Mouse (Mus musculus): ENCODE data around the gene Dexi.

Dexi gene

DNA sequence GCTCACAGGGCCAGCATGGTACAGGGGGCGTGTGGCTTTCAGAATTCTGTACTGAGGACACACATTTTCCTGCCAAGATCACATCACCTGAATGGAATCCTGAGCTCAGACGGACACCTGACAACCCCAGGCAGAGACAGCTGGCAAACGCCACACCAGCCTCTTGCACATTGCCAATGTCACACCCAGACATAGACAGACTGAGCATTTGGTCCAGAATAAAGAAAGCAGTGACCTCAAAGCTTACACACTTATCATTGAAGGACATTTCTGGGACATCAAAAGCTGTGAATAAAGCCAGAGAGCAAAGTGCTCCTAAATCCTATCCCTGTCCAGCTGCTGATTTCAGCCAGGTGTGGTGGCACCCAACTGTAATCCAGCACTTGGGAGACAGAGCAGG is 5.9 kb downstream of the Dexi start:
- no peak for DNase-seq

DNA sequence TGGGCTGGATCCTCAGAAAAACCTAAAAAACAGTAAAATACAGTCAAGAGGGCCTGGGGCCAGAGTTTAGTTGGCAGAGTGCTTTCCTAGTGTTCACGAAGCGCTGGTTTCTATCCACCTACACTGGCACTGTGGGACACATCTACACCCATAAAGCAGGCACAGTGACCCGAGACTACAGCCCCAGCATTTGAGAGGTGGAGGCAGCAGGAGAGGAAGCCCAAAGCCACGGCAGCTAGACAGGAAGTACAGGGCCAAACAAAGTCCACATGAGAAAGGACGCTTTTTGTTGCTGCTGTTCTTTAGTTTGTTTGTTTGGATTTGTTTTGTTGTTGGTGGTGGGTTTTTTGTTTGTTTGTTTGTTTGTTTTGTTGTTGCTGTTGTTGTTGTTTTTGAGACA is 6.5 kb downstream of the Dexi start:
- no peak for DNase-seq

DNA sequence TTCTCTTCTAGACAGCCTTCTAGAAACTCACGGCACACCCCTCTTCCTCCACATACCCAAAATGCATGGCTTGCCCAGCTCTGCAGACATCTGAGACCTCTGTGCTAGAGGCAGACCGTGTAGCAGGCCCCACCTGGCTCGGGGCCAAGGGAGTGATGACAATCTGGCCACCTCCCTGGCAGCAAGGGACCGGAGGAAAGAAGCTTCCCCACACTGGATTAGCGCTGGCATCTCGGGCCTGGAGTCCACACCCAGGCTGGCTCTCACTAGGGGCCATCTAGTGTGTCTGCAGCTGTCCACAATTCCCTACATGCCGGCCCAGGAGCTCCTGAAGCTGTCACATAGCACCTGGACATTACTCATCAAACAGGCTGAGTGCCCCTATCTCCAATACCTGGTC is 8.3 kb downstream of the Dexi start:
- DNase-seq = no peak

DNA sequence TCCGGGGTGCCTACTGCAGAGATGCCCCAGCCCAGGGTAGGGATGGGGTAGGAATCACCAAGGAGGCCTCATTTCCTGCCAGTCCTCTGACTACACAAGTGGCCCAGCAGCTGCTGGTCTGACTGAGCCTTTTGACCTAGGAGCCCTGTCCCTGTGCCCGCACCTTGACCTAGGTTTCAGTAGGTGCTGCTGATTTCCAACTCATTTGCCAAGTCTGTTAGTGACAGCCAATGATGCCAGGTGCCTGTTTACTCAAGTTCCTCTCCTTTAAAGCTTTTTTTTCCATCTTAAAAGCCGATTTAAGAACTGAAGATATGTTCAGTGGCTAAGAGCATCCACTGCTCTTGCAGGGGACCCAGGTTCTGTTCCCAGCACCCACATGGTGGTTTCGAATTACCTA is 9.1 kb downstream of the Dexi start:
- DNase-seq = no peak

DNA sequence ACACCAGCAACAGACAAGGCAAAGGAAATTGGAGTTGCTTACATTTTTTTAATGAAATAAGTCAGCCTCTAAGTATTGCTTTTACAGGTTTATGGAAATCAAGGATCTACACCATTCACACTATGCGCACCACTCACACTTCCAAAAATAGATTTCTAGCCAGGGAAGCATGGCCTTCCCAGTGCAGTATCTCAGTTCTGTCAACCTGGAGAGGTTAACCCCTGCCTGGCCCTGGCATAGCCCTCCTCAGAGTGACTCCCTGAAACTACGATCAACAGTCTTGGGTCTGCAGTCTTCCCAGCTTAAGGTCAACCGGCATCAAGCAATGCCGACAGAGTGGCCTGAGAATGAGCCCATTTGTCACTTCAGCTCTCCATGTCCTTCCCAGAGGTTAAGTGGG is 12.7 kb downstream of the Dexi start:
- no peak for DNase-seq

DNA sequence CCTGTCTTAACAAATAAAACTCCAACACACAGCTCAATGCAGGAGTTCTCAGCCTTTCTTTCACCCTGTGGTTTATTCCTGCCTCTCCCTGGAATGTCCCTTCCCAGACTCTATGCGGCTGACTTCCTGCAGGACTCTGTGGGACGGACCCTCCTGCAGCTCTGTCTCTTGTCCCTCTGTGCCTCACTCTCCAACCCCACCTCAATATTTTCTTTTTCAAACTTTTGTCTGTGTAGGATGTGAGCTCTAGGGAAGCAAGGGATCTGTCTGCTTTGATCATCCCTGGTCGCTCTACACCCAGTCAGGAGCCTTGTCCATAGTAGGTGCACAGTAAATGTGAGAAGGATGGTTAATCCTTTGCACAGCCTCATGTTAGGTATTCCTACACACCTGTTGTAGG is 14.5 kb downstream of the Dexi start:
- no peak for DNase-seq

DNA sequence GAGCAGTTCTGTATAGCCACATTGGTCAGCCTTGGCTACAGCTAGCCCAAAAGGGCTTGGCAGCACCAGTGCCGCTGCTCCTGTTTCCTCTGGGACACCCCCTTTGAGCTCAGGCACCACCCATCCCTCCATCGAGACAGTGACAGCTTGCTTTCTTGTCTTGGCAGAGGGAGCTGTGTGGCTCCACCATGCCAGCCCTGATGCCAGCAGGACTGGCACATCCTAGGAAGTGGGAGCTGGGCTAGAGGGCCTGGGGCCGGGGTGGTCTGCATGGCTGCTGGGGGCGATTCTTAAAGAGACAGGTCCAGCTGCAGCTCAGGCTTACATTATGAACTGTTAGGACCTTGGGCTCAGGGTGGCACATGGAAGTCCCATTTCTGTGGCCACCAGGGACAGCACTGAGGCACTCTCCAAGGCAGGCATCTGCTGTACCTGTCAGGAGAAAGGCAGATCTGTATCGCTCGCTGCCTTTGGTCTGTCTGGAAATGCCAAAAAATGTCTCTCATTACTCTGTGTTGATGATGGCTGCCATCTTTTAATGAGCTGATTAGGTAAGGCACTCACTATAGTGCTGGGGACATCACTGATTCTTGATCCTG is 15.7 kb downstream of the Dexi start:
- DNase-seq = no peak

DNA sequence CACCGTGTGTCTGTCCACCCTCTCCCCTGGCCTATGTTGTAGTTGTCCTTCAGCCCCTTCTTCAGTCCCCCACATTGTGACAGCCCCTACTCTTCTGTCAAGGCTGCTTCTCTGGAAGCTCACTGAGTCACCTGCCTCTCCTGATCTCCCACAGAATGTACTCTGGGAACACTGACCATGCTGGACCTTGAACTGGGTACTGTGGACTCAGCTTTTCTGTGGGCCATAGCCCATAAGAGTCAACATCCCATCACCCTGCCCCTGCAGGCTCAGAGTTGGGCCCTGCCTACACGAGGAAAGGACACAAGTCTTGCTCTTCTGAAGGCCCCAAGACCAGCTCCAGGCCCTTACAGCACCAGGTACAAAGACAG is 17.3 kb downstream of the Dexi start:
- DNase-seq = no peak

DNA sequence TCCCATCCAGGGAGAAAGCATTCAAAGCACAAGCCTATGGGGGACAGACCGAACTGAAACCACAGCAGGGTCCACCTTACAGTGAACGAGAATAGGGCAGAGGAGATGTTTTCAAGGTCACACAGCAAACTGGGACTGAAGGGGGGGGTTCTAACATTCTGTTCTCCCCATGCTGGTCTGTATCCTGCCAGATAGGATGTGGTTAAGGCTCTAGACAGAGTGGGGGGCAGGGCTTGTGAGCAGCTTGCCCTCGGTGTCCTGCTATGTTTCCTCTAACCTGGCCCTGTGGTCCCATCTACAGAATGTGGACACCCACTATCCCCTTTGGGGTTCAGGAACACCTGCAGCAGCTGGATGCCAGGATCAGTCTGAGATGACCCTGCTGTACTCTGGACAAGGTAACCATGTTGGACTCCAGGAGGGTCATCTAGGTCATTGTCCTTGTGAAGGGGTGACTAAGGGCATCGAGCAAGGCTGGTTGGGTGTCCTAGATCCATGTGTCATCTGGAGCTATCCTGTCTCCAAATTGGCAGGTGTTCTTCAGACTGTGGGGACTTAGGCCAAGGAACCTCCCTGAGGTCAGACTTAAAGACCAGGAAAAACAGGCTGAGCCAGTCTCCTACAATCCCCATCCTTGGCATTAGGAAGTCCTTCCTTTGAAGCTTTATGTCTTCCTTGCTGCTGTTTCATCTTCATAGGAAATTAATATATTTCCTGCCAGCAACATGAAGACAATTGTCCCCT is 17.8 kb downstream of the Dexi start:
- DNase-seq = peak; percentile 57

DNA sequence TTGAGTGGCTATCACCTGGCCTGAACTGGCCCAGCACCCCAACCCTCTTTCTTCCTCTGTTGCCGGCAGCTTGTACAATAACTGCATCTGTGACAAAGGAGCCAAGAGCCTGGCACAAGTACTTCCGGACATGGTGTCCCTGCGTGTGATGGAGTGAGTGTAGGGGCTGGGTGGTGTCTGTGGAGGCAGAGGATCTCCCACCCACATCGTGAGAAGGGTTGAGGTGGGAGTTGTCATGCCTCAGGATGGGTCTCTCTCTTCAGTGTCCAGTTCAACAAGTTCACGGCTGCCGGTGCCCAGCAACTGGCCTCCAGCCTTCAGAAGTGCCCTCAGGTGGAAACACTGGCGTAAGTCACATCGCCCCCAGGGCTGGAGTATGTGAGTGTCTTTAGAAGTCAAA is 19.2 kb downstream of the Dexi start:
- no peak for DNase-seq

DNA sequence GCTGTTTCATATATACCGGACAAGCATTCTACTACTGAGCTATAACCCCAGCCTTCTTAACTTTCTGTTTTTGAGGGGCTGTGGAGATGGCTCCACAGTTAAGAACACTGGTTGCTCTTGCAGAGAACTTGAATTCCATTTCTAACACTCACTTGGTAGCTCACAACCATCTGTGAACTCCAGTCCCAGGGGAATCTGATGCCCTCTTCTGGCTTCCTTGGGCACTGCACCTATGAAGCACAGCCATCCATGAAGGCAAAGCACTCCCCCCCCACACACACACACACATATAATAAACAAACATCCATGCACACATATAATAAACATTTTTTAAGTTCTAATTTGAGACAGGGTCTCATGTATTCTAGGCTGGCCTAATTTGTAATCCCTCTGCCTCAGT is 20.0 kb downstream of the Dexi start:
- DNase-seq = peak; percentile 85

DNA sequence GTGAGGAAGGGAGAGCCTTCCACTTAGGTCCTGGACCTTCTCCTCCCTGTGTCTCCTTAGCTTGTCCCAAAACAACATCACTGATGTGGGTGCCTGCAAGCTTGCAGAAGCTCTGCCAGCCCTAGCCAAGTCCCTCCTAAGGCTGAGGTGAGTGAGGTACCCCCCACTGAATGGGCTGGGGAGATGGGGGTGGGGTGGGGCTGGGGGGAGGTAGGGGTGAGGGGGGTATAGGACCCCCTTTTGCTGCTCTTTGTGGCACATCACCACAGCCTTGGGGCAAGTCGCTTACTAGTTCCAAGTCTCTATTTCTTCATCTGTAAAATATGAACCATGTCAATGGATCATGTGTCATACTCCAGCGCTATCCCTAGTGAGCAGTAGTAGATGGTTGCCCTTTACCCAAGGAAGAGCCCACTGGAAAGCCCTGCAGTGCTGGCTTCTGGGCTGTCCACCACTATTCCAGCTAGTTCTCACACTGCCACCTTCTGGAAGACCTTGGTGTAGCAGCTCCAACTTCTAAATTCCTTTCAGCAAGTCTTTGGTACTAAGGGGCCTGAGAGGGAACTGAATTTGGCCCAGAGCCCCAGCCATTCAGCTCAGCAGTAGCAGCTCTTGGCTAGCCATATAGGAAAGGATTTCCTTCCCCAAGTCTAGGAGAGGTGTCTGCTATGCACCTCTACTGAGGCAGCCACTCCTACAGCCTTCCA is 21.8 kb downstream of the Dexi start:
- DNase-seq = peak; percentile 68

DNA sequence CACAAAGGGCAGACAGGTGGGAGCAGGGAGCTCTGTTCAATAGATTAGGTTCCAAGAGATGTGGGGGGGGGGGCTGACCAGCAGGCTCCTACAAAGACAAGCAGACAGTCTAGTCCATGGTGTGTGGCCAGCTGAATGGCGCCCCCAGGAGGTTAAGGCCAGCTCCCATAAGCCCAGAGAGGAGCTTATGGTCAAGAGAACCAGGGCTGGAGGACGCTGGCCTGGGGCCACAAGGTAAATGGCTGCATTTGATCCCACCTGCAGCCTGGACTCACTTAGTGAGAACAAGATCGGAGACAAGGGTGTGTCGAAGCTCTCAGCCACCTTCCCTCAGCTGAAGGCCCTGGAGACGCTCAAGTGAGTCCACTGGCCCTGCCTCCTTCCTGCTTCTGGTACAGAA is 24.8 kb downstream of the Dexi start:
- DNase-seq = no peak

DNA sequence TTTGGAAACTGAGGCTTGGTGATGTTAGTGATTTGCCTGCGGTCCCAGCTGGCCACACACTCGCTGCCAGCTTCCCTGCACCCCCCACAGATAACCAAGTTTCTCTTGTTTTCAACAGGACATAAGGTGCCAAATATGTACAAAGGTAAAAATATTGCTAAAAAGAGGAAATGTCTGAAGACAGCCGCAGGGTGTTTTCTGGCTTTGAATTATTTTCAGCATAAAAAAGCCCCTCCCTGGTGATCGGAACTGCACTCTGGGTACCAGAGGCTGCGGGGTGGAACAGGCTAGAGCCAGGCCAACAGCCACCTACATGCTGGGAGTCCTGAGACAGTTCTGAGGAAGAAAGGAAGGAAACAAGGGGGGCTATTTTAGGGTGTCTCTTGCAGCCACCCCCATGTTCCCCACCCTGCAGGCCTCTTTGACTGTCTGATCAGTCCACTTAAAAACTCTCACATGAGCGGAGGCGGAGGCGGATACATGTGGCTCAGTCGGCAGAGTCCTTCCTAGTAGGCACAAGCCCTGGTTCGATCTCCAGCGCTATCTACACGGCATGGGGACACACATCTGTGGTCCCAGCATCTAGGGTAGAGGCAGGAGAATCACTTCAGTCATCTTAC is 26.8 kb downstream of the Dexi start:
- DNase-seq = no peak

DNA sequence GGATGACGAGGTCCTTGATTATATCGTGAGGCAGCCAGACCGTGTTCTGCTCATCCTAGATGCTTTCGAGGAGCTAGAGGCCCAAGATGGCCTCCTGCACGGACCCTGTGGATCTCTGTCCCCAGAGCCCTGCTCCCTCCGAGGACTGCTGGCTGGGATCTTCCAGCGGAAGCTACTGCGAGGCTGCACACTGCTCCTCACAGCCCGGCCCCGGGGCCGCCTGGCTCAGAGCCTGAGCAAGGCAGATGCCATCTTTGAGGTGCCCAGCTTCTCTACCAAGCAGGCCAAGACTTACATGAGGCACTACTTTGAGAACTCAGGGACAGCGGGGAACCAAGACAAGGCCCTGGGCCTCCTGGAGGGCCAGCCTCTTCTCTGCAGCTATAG is 31.7 kb downstream of the Dexi start:
- DNase-seq = no peak

DNA sequence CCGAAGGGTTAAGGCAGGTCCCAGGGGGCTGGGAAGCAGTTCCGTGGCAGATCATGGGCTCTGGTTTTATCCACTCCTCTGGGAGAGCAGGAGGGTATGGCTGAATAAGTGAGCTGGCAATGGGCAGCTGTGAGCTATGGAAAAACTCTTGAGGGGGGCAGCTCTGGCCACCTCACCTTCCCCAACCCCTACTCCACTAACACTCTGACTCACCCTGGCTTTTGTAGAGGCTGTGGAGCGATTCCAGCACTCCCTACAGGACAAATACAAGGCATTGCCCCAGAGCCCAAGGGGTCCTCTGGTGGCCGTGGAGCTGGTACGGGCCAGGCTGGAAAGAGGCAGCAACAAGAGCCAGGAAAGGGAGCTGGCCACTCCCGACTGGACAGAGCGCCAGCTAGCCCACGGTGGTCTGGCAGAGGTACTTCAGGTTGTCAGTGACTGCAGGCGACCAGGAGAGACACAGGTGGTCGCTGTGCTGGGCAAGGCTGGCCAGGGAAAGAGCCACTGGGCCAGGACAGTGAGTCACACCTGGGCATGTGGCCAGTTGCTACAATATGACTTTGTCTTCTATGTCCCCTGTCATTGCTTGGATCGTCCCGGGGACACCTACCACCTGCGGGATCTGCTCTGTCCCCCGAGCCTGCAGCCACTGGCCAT is 32.2 kb downstream of the Dexi start:
- DNase-seq = no peak

DNA sequence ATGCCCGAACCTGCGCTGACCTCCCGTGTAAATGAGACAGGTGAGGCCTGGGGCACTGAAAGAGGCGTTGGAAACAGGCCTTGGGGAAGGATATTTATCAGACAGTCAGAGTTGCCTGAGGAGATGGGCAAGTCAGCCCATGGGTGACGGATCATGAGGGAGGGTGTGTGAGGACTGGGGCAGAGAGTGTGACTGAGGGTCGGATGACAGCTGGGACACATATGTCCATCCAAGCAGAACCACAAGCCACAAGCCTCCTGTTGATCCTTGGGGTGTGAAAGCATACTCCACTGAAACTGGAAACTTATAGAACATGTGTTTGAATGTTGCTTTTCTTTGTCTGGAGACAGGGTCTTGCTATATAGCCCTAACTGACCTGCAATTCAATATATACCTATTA is 34.2 kb downstream of the Dexi start:
- DNase-seq = no peak

DNA sequence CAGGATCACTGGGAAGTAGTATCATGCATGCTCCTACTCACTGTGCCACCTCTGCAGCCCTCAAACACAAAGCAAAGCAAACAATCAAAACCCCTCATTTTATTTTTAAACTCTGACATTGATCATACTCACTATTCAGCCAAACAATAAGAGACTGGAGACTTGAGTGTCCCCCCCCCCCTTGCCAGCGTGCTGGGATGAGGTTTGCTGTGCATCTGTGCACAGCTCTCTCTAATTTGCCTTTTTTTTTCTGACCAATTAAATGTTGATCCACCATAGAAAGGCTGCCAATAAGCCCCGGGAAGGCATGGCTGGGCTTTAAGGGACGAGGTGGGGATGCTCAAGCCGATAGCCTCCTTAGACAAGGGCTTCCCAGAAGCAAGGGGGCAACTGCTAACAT is 35.4 kb downstream of the Dexi start:
- DNase-seq = no peak

DNA sequence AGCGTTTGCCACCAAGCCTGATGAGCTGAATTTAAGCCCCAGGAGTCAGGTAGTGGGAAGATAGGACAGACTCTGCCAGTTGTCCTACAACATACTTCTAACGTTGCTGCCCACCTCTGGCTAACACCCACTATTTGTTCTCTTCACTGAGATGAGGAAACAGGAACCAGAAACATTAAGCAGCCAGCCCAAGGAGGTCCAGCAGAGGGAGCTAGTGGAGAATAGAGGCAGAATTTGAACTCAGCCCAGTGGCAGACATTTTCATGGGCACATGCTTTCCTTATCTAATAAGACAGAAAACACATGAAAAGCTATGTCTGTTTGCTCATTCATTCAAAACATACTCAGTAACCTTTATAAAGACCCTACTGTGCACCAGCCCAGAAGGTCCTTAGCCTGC is 39.8 kb downstream of the Dexi start:
- DNase-seq = no peak

DNA sequence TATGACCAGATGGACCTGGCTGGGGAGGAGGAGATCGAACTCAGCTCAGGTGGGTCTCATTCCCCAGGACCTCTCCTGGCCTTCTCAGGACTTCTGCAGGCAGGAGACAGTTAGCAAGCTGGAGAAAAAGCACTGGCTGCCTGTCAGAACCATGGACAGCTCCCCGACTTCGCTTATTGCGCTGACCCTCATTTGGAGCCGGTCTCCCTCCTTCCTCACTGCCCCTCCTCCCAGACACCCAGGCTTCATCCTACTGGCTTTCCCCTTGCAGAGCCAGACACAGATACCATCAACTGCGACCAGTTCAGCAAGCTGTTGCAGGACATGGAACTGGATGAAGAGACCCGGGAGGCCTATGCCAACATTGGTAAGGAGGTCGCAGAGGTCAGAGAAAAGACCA is 41.0 kb downstream of the Dexi start:
- DNase-seq = peak; percentile 38

DNA sequence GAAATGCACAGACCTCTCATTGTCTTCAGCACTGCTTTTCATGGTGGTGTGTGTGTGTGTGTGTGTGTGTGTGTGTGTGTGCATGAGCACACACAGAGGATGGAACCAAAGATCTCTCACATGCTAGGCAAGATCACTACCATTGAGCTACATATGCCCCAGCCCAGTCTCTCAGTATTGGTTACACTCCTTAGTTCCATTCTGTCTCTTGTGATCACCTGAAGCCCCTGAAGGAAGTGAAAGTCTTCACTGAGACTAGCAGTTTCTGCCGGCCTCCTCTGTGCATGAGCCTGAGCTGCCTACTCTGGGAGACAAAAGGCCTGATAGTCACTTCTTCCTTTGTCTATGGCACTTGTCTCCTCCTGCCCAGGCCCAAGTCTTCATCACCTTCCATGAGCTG is 43.7 kb downstream of the Dexi start:
- no peak for DNase-seq

DNA sequence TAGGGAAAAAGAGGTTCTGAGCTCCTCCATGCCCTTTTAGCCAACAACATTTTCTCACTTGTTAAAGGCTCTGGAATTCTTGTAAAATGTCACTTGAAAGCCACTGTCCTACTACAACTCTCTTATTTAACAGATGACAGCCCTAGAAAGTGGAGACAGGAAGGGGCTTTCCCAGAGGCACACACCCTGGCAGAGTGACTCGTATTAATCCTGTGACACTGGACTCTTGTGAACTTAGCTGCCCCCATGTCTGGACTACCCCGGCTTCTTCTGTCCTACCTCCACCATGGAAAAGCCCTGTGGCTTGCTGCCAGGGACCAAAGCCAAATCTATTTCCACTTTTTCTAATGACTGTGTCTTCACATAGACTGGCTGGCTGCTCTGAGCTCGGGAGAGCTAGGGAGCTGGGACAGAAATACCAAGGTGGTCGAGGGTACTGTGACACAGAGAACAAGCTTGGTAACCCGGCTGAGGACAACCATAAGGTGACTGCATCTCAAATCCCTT is 44.7 kb downstream of the Dexi start:
- DNase-seq = no peak

DNA sequence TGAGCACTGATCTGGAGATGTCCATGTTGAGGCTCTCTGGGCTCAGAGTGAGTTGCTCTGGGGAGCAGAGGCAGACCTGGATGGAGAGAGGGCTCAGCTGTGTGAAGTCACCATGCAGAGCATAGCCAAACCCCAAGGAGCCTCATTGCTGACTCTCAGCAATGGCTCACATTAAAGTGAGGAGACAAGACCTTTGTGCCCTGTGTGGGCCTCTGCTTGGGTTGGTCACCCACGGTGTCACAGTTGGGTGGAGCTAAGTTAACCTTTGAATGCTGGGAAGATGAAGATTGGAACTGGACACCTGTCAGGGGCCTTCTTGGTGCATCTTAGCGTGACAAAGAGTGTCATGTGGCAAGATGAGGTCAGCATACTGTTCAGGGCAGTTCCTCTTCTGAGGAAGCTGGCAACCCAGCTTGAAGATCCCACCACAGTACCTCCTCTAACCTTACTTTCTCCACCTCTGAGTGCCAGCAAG is 47.0 kb downstream of the Dexi start:
- no peak for DNase-seq

All from thymus, postnatal 14 days (tissue).